Mouse (Mus musculus): ENCODE results near the gene Ganab. TPM values are rescaled to one million over a fixed set of nuclear protein-coding genes. Genes with fewer than 3 reads are reported as not detected.

Ganab gene
- polyA plus RNA-seq, 1 experiment from 2014 or later = 69.9 TPM

DNA sequence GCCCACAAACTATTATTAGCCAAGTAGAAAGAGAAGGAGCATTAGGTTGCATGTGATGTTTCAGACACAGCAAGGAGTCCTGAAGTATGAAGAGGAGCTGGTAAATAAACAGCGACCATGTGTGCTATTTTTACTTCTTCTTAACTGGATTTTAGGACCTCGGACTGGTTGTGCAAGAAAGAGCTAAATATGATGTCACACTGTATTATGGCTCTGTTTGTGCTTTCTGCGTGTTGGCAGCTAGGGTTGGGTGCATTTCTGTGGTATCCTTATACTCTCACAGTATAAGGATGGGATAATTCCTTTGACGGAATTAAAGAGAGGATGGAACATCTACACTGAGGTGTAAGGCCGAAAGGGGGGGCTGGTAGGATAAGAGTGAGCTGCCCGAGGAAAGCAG lies 47.4 kb downstream of the Ganab start:
- Histone ChIP-seq H3K4me3 (ENCODE audit: low read depth, low read length) (no peak overlapping the region; the same call in 1 of the 2 replicates), H3K36me3 (ENCODE audit: control insufficient read depth, insufficient read depth, low read length) (peaks cover 46% of the 10 kb centered on the region), H3K9ac (replicated peaks; ENCODE audit: low read depth, low read length) (no peak overlapping the region; the same call in 1 of the 2 replicates)

DNA sequence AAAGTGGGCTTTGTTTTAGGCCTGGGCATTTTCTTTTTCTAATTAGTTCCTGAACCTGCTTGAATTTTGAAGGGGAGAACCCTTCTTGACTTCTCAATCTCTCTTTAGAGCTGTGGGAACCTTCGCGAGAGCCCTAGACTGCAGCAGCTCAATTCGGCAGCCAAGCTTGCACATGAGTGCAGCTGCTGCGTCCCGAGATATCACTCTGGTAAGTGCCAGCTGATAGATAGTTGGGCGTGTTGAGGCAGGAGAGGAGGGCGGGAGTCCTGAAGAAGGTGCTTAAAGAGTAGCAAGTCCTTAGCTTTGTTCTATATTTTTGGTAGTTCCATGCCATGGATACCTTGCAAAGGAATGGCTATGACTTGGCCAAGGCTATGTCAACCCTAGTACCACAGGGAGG lies 49.1 kb downstream of the Ganab start:
- peaks cover 63% of the 10 kb centered on the region for H3K36me3 ChIP-seq (ENCODE audit: control insufficient read depth, insufficient read depth, low read length)
- no peak overlapping the region for H3K27ac ChIP-seq (ENCODE audit: low read depth, low read length)
- no peak overlapping the region for H3K4me2 ChIP-seq (ENCODE audit: low read depth, low read length)
- no peaks in the 10 kb centered on the region for H3K9me3 ChIP-seq (ENCODE audit: control insufficient read depth, low read length)
- ATAC-seq (ENCODE audit: low read depth) = no peak
- H3K4me1 ChIP-seq (ENCODE audit: control insufficient read depth, insufficient read depth, low read length) = peaks cover 14% of the 10 kb centered on the region; the same call in 1 of the 2 replicates
- H3K4me3 ChIP-seq (ENCODE audit: low read depth, low read length) = no peak overlapping the region
- 94% methylated on average over 7 of the region's 7 CpGs for whole genome bisulfite sequencing
- no peak overlapping the region for H3K9ac ChIP-seq (replicated peaks; ENCODE audit: low read depth, low read length)
- H3K27me3 ChIP-seq (ENCODE audit: control insufficient read depth, insufficient read depth, low read length) = no peaks in the 10 kb centered on the region

More for the DNA sequence above, 47.4 kb downstream of the Ganab start:
- peak overlapping the region; percentile 24; the same call in 1 of the 2 replicates for H3K4me2 ChIP-seq (ENCODE audit: low read depth, low read length)
- peaks cover 20% of the 10 kb centered on the region for H3K4me1 ChIP-seq (ENCODE audit: control insufficient read depth, insufficient read depth, low read length)
- no peaks in the 10 kb centered on the region for H3K9me3 ChIP-seq (ENCODE audit: control insufficient read depth, low read length)
- no peaks in the 10 kb centered on the region for H3K27me3 ChIP-seq (ENCODE audit: control insufficient read depth, insufficient read depth, low read length)
- no peak for ATAC-seq (ENCODE audit: low read depth)
- H3K27ac ChIP-seq (ENCODE audit: low read depth, low read length) = no peak overlapping the region
- WGBS = 91% methylated on average over 6 of the region's 6 CpGs

DNA sequence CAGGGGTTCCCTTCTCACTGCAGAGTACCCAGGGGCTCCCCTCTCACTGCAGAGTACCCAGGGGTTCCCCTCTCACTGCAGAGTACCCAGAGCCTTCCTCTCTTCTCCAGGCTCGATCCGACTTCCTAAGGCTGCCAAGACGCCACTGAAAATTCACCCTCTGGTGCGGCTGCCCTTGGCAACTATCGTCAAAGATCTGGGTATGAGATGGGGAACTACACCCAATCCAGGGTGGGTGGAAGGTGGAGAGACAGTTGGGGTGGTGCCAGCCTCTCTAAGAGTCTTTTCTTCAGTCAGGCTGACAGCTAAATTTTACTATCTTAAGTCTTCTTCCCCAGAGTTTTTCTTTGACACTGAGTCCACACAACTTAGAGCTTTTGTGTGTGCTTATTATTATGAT lies 52.3 kb downstream of the Ganab start:
- Histone ChIP-seq H3K36me3 (ENCODE audit: control insufficient read depth, insufficient read depth, low read length) (peaks cover 60% of the 10 kb centered on the region), H3K4me2 (ENCODE audit: low read depth, low read length) (no peak overlapping the region)
- WGBS = 92% methylated on average over 5 of the region's 5 CpGs

DNA sequence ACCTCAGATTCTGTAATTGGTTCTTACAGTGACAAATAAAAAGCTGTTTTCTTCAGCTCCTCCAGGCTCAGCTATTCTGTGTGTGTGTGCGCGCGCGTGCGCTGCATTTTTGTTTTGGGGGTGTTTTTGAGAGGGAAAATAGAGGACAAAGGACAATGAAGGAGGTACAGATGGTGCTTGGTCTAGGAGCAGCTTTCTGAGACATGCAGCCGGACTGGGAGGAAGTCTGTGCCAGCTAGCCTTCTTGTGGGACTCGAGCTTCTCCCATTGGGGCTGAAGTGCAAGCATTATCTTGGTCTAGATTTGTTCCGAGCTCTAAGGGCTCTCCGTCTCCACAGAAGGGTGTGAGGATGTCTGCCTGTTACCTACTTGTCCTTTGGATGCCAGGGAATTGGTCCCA lies 54.4 kb downstream of the Ganab start:
- 87% methylated on average over 9 of the region's 9 CpGs for WGBS
- H3K4me3 ChIP-seq (ENCODE audit: low read depth, low read length) = no peak overlapping the region
- no peak for ATAC-seq (ENCODE audit: low read depth)
- peak overlapping the region; percentile 46; the same call in 1 of the 2 replicates for H3K9ac ChIP-seq (replicated peaks; ENCODE audit: low read depth, low read length)
- H3K4me1 ChIP-seq (ENCODE audit: control insufficient read depth, insufficient read depth, low read length) = peaks cover 18% of the 10 kb centered on the region
- H3K36me3 ChIP-seq (ENCODE audit: control insufficient read depth, insufficient read depth, low read length) = peaks cover 41% of the 10 kb centered on the region
- no peaks in the 10 kb centered on the region for H3K27me3 ChIP-seq (ENCODE audit: control insufficient read depth, insufficient read depth, low read length)
- H3K27ac ChIP-seq (ENCODE audit: low read depth, low read length) = peak overlapping the region; percentile 86
- H3K4me2 ChIP-seq (ENCODE audit: low read depth, low read length) = no peak overlapping the region
- no peaks in the 10 kb centered on the region for H3K9me3 ChIP-seq (ENCODE audit: control insufficient read depth, low read length)

More for the DNA sequence above, 52.3 kb downstream of the Ganab start:
- H3K4me1 ChIP-seq (ENCODE audit: control insufficient read depth, insufficient read depth, low read length) = peaks cover 18% of the 10 kb centered on the region
- no peaks in the 10 kb centered on the region for H3K27me3 ChIP-seq (ENCODE audit: control insufficient read depth, insufficient read depth, low read length)
- no peak for ATAC-seq (ENCODE audit: low read depth)
- H3K9me3 ChIP-seq (ENCODE audit: control insufficient read depth, low read length) = no peaks in the 10 kb centered on the region
- no peak overlapping the region for H3K27ac ChIP-seq (ENCODE audit: low read depth, low read length)
- no peak overlapping the region for H3K9ac ChIP-seq (replicated peaks; ENCODE audit: low read depth, low read length)
- no peak overlapping the region for H3K4me3 ChIP-seq (ENCODE audit: low read depth, low read length)

DNA sequence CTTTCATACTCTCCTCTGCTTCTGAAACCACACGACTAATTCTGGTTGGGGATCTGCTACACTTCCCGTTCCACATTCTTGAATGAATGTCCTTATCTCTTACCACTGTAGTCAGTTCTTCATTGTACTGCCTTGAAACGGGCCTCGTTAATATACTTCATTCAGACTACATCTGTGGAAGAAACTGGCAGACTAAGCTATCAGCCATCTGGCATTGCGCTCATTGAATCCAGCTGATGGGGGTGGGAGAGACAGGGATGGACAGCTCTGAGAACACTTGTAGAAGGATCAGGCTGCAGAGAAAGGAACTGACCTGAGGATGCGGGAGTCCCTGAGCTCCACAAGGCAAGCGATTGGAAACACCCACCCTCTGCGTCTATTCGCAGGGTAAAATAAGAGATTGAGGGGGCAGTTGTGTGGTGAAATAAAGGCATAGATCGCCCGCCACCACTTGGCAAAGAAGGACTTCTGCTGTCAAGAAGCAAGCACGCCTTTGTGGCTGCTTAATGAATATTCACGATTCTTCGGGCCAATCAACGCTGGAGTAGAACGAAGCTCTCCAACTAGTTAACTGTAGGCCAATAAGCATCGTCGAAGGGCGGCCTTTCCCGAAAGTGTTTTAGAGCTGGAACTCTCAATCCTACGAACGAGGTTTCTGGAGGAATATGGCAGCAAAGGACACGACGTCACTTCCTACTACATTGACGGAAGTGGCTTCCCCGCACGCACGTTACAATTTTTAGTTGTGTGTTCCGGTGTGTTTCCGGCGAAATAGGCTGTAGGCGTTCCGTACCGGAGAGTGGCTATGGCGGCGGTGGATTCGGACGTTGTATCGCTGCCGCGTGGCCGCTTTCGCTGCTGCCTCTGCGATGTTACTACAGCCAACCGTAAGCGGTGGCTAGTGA lies 55.5 kb downstream of the Ganab start, which contains the start of gene Tut1:
Gene Tut1 (plus strand): TSS at position 713 of the 905 bp plus-strand sequence.
- Histone ChIP-seq H3K4me2 (ENCODE audit: low read depth, low read length) (peak within 1 kb of the TSS; percentile 91), H3K36me3 (ENCODE audit: control insufficient read depth, insufficient read depth, low read length) (peaks cover 32% of the 10 kb centered on the region), H3K4me1 (ENCODE audit: control insufficient read depth, insufficient read depth, low read length) (peaks cover 18% of the 10 kb centered on the region), H3K27me3 (ENCODE audit: control insufficient read depth, insufficient read depth, low read length) (no peaks in the 10 kb centered on the region), H3K9ac (replicated peaks; ENCODE audit: low read depth, low read length) (peak within 1 kb of the TSS; percentile 58), H3K27ac (ENCODE audit: low read depth, low read length) (peak within 1 kb of the TSS; percentile 86), H3K4me3 (ENCODE audit: low read depth, low read length) (peak within 1 kb of the TSS; percentile 84), H3K9me3 (ENCODE audit: control insufficient read depth, low read length) (no peaks in the 10 kb centered on the region)
- peak; percentile 97 for ATAC-seq (ENCODE audit: low read depth)
- WGBS = 2% methylated on average over 46 of the region's 46 CpGs

DNA sequence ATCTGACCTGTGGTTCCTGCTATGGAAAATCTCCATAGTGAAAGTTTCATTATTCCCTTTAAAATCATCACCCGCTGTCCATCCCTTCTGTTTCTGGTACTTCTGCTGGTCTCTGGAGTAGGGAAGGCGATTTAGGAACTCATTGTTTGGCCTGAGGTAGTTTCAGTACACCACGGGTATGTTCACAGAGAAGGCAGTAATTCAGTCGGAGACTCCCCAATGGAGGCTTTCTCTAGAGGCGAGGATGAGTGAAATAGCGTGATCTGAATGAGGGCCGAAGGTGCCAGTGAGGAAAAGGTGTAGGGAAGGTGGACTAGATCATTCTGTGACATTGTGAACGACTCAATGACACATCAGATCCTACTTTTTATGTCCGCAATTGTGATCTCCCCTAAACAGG lies 56.3 kb downstream of the Ganab start:
- Histone ChIP-seq H3K4me1 (ENCODE audit: control insufficient read depth, insufficient read depth, low read length) (peaks cover 18% of the 10 kb centered on the region), H3K27ac (ENCODE audit: low read depth, low read length) (peak overlapping the region; percentile 65), H3K9ac (replicated peaks; ENCODE audit: low read depth, low read length) (peak overlapping the region; percentile 58), H3K27me3 (ENCODE audit: control insufficient read depth, insufficient read depth, low read length) (no peaks in the 10 kb centered on the region), H3K36me3 (ENCODE audit: control insufficient read depth, insufficient read depth, low read length) (peaks cover 26% of the 10 kb centered on the region), H3K9me3 (ENCODE audit: control insufficient read depth, low read length) (no peaks in the 10 kb centered on the region), H3K4me2 (ENCODE audit: low read depth, low read length) (peak overlapping the region; percentile 91), H3K4me3 (ENCODE audit: low read depth, low read length) (peak overlapping the region; percentile 84)
- WGBS = 8% methylated on average over 9 of the region's 9 CpGs
- no peak for ATAC-seq (ENCODE audit: low read depth)

DNA sequence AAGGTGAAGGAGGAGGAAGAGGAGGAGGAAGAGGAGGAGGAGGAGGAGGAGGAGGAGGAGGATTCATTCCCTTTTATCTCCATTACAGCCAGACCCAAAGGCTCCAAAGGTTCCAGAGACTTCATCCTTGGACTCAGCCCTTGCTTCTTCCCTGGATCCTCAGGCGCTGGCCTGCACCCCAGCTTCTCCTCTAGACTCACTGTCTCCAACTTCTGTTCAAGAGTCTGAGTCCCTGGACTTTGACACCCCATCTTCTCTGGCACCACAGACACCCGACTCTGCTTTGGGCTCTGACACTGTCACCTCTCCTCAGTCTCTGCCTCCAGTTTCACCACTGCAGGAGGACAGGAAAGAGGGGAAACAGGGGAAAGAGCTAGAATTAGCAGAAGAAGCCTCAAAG lies 64.4 kb downstream of the Ganab start:
- H3K4me2 ChIP-seq (ENCODE audit: low read depth, low read length) = no peak overlapping the region
- no peaks in the 10 kb centered on the region for H3K27me3 ChIP-seq (ENCODE audit: control insufficient read depth, insufficient read depth, low read length)
- H3K36me3 ChIP-seq (ENCODE audit: control insufficient read depth, insufficient read depth, low read length) = peaks cover 46% of the 10 kb centered on the region
- H3K4me3 ChIP-seq (ENCODE audit: low read depth, low read length) = no peak overlapping the region
- no peaks in the 10 kb centered on the region for H3K9me3 ChIP-seq (ENCODE audit: control insufficient read depth, low read length)
- ATAC-seq (ENCODE audit: low read depth) = no peak
- H3K4me1 ChIP-seq (ENCODE audit: control insufficient read depth, insufficient read depth, low read length) = peaks cover 5% of the 10 kb centered on the region; the same call in 1 of the 2 replicates
- no peak overlapping the region for H3K27ac ChIP-seq (ENCODE audit: low read depth, low read length)
- WGBS = 100% methylated on average over 2 of the region's 2 CpGs
- H3K9ac ChIP-seq (replicated peaks; ENCODE audit: low read depth, low read length) = no peak overlapping the region

DNA sequence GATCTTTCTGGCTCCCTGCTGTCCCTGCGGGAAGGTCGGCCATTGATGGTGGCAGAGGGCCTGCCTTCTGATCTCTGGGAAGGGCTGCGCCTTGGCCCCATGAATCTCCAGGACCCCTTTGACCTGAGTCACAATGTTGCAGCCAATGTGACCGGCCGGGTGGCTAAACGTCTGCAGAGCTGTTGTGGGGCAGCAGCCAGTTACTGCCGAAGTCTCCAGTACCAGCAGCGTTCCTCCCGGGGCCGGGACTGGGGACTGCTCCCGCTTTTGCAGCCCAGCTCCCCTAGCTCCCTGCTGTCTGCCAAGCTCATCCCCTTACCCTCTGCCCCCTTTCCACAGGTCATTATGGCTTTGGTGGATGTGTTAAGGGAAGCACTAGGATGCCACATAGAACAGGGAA lies 67.2 kb downstream of the Ganab start:
- H3K4me2 ChIP-seq (ENCODE audit: low read depth, low read length) = no peak overlapping the region
- H3K4me1 ChIP-seq (ENCODE audit: control insufficient read depth, insufficient read depth, low read length) = peaks cover 5% of the 10 kb centered on the region
- H3K9ac ChIP-seq (replicated peaks; ENCODE audit: low read depth, low read length) = no peak overlapping the region
- no peaks in the 10 kb centered on the region for H3K27me3 ChIP-seq (ENCODE audit: control insufficient read depth, insufficient read depth, low read length)
- no peak overlapping the region for H3K27ac ChIP-seq (ENCODE audit: low read depth, low read length)
- WGBS = 93% methylated on average over 11 of the region's 11 CpGs
- no peak for ATAC-seq (ENCODE audit: low read depth)
- H3K9me3 ChIP-seq (ENCODE audit: control insufficient read depth, low read length) = no peaks in the 10 kb centered on the region
- H3K4me3 ChIP-seq (ENCODE audit: low read depth, low read length) = no peak overlapping the region
- peaks cover 36% of the 10 kb centered on the region for H3K36me3 ChIP-seq (ENCODE audit: control insufficient read depth, insufficient read depth, low read length)

DNA sequence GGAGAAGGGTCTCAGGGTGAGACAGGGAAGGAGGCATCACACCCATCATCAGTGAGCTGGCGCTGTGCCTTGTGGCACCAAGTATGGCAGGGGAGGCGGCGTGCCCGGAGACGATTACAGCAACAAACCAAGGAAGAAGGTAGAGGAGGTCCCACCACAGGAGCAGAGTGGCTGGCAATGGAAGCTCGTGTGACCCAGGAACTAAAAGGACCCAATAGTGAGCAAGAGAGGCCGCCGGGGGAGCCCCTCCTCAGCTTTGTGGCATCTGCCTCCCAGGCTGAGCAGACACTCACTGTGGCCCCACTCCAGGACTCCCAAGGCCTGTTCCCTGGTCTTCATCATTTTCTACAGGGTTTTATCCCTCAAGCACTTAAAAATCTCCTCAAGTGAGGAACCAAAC lies 67.9 kb downstream of the Ganab start:
- Histone ChIP-seq H3K36me3 (ENCODE audit: control insufficient read depth, insufficient read depth, low read length) (peaks cover 39% of the 10 kb centered on the region), H3K4me2 (ENCODE audit: low read depth, low read length) (peak overlapping the region; percentile 57; the same call in 1 of the 2 replicates)

More for the DNA sequence above, 67.9 kb downstream of the Ganab start:
- Histone ChIP-seq H3K9me3 (ENCODE audit: control insufficient read depth, low read length) (no peaks in the 10 kb centered on the region), H3K9ac (replicated peaks; ENCODE audit: low read depth, low read length) (peak overlapping the region; percentile 52), H3K27ac (ENCODE audit: low read depth, low read length) (peak overlapping the region; percentile 83), H3K4me3 (ENCODE audit: low read depth, low read length) (peak overlapping the region; percentile 64), H3K27me3 (ENCODE audit: control insufficient read depth, insufficient read depth, low read length) (no peaks in the 10 kb centered on the region), H3K4me1 (ENCODE audit: control insufficient read depth, insufficient read depth, low read length) (peaks cover 5% of the 10 kb centered on the region)
- 84% methylated on average over 8 of the region's 8 CpGs for WGBS
- ATAC-seq (ENCODE audit: low read depth) = no peak

Measured in neural tube, embryonic 14.5 days (tissue).